Comparison of ENCODE assay signal across 27 mouse cellular contexts in the genomic region with DNA sequence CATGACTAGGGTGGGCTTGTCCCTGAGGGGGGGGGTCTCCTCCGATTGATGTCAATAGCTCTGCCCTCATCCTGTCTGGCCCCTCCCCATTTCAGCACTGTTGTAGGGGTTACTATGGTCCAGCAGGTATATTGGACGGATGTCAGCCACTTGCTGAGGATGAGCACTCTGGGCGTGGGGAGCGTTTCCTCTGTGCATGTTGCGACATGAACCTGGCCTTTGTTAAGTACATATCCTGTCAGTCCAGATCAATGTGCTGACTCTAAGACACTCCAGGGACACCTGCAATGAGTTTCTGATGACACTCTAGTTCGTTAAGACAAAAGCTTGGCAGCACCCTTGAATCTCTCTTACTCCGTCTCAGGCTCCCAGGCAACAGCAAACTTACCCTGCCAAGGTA. TPM values are rescaled to one million over a fixed set of nuclear protein-coding genes. Genes with fewer than 3 reads are reported as not detected.
DNase-seq lines count a peak whose midpoint lies in the region; ATAC-seq and TF ChIP-seq lines count a peak whose summit lies in the region.
"Had no signal": no experiment of that assay in that cellular context is flagged by ENCODE, and none has a peak within 500 bp of the region (broad histone marks: within the 10 kb centered on the region; RNA-seq: fewer than 3 reads in every experiment).

No protein-coding gene starts in this region.

- 81% methylated on average over 7 of the region's 7 CpGs for WGBS in heart, embryonic 16.5 days
- 89% methylated on average over 7 of the region's 7 CpGs for WGBS in midbrain, embryonic 16.5 days
- 92% methylated on average over 7 of the region's 7 CpGs for WGBS in midbrain, postnatal 0 days

- H3K27me3 ChIP-seq in heart, embryonic 16.5 days (ENCODE audit: control insufficient read depth, insufficient read depth, low read length) = no peaks in the 10 kb centered on the region
- H3K27me3 ChIP-seq in midbrain, embryonic 16.5 days (ENCODE audit: control insufficient read depth, insufficient read depth, low read depth, low read length) = no peaks in the 10 kb centered on the region
- no peaks in the 10 kb centered on the region for H3K27me3 ChIP-seq in midbrain, postnatal 0 days (ENCODE audit: insufficient read depth, low read length)
- H3K27me3 ChIP-seq: forebrain, embryonic 15.5 days; lung, embryonic 15.5 days; neural tube, embryonic 12.5 days had no signal

- no peak overlapping the region for H3K4me2 ChIP-seq in heart, embryonic 16.5 days (ENCODE audit: low read depth, low read length)
- no peak overlapping the region for H3K4me2 ChIP-seq in midbrain, embryonic 16.5 days (ENCODE audit: low read length)
- no peak overlapping the region for H3K4me2 ChIP-seq in midbrain, postnatal 0 days (ENCODE audit: low read depth, low read length, poor library complexity, severe bottlenecking)
- H3K4me2 ChIP-seq: forebrain, embryonic 15.5 days; heart, embryonic 11.5 days; hindbrain, embryonic 14.5 days; lung, embryonic 15.5 days; midbrain, embryonic 11.5 days; neural tube, embryonic 12.5 days had no signal

- no peak overlapping the region for H3K9ac ChIP-seq in heart, embryonic 16.5 days (ENCODE audit: low read length)
- no peak overlapping the region for H3K9ac ChIP-seq in midbrain, embryonic 16.5 days (ENCODE audit: low read depth, low read length)
- no peak overlapping the region for H3K9ac ChIP-seq in midbrain, postnatal 0 days (replicated peaks; ENCODE audit: low read length, poor library complexity, severe bottlenecking)
- H3K9ac ChIP-seq: forebrain, embryonic 15.5 days; hindbrain, embryonic 14.5 days; lung, embryonic 15.5 days; neural tube, embryonic 12.5 days had no signal

- H3K36me3 ChIP-seq in heart, embryonic 16.5 days (ENCODE audit: control insufficient read depth, insufficient read depth) = no peaks in the 10 kb centered on the region
- no peaks in the 10 kb centered on the region for H3K36me3 ChIP-seq in midbrain, embryonic 16.5 days (ENCODE audit: control insufficient read depth, insufficient read depth, low read length)
- no peaks in the 10 kb centered on the region for H3K36me3 ChIP-seq in midbrain, postnatal 0 days (ENCODE audit: insufficient read depth, low read length)
- H3K36me3 ChIP-seq: forebrain, embryonic 15.5 days; G1E; lung, embryonic 15.5 days; neural tube, embryonic 12.5 days had no signal

- H3K4me1 ChIP-seq in heart, embryonic 16.5 days (ENCODE audit: control insufficient read depth, insufficient read depth, low read length) = peaks cover 9% of the 10 kb centered on the region
- peaks cover 4% of the 10 kb centered on the region; the same call in 1 of the 2 replicates for H3K4me1 ChIP-seq in midbrain, embryonic 16.5 days (ENCODE audit: control insufficient read depth, insufficient read depth, low read length)
- H3K4me1 ChIP-seq in midbrain, postnatal 0 days (ENCODE audit: insufficient read depth, low read length) = no peaks in the 10 kb centered on the region
- H3K4me1 ChIP-seq: forebrain, embryonic 15.5 days; neural tube, embryonic 12.5 days had no signal

- H3K4me3 ChIP-seq in heart, embryonic 16.5 days (ENCODE audit: low read length) = no peak overlapping the region
- no peak overlapping the region for H3K4me3 ChIP-seq in midbrain, embryonic 16.5 days (ENCODE audit: low read depth, low read length)
- H3K4me3 ChIP-seq in midbrain, postnatal 0 days (ENCODE audit: low read depth, low read length) = no peak overlapping the region
- H3K4me3 ChIP-seq: forebrain, embryonic 15.5 days; lung, embryonic 15.5 days; neural tube, embryonic 12.5 days had no signal

- H3K27ac ChIP-seq in heart, embryonic 16.5 days (ENCODE audit: low read length) = no peak overlapping the region
- H3K27ac ChIP-seq in midbrain, embryonic 16.5 days (ENCODE audit: low read length) = no peak overlapping the region
- H3K27ac ChIP-seq in midbrain, postnatal 0 days (ENCODE audit: low read depth, low read length) = no peak overlapping the region
- H3K27ac ChIP-seq: forebrain, embryonic 15.5 days; hindbrain, embryonic 14.5 days; neural tube, embryonic 12.5 days had no signal

- intact Hi-C loops in heart, postnatal 10 days (cut with DNase I) = no loop called here
- intact Hi-C loops in left cerebral cortex, postnatal 25 days (cut with DNase I) = no loop called here

- no peak for DNase-seq in heart, postnatal 10 days
- no peak for DNase-seq in midbrain, postnatal 0 days (ENCODE audit: low spot score)
- no peak for DNase-seq in kidney, adult 9 months
- DNase-seq in left cerebral cortex, postnatal 25 days (ENCODE audit: low spot score in 2 of 2) = no peak
- DNase-seq: adrenal gland, postnatal 25 days; cerebellum, adult 11-12 months; cerebellum, postnatal 36 days; gastrocnemius, postnatal 25 days; kidney, adult 11 months; kidney, postnatal 10 days; left cerebral cortex, postnatal 4 days; lung, postnatal 4 days; right cerebral cortex, postnatal 14 days; spleen, adult 18-20 months; thymus, adult 18-20 months had no signal

- no peak for TF ChIP-seq CTCF in midbrain, postnatal 0 days (IDR thresholded peaks at IDR 0.05)

- no peaks in the 10 kb centered on the region for H3K9me3 ChIP-seq in heart, embryonic 16.5 days (replicated peaks; ENCODE audit: control insufficient read depth, low read length)
- no peaks in the 10 kb centered on the region for H3K9me3 ChIP-seq in midbrain, embryonic 16.5 days (replicated peaks; ENCODE audit: control insufficient read depth, low read length, poor library complexity, severe bottlenecking)
- H3K9me3 ChIP-seq in midbrain, postnatal 0 days (ENCODE audit: low read length) = no peaks in the 10 kb centered on the region
- H3K9me3 ChIP-seq: forebrain, embryonic 15.5 days; G1E; lung, embryonic 15.5 days; neural tube, embryonic 12.5 days had no signal

- ATAC-seq in heart, embryonic 16.5 days (replicated peaks; ENCODE audit: extremely low read depth, insufficient read depth, low FRiP score) = peak; percentile 32; the same call in 1 of the 2 replicates
- ATAC-seq in midbrain, embryonic 16.5 days = 0 out of 2 replicates have a peak, but pooled peaks have one; percentile 42
- no peak for ATAC-seq in midbrain, postnatal 0 days (ENCODE audit: low FRiP score)
- ATAC-seq in inflammation-experienced regulatory T-cells, adult 6 months = peak; percentile 48
- peak; percentile 46; the same call in 1 of the 2 replicates for ATAC-seq in megakaryocyte progenitor cell, adult 5-6 weeks (replicated peaks; ENCODE audit: poor library complexity)
- ATAC-seq: forebrain, embryonic 15.5 days had no signal

RNA-seq across cellular contexts. Expression of a gene that starts 8.6 kb away (rescaled TPM):
- polyA plus RNA-seq in heart, embryonic 16.5 days (2015; fragmentation: Nextera tagmentation; extraction: Ambion mirVana) = 3.1 and 4.0 TPM in 2 replicates
- under 1 TPM in 1 of 2 experiments, not detected in 1; 0.38 TPM for total RNA-seq in heart, postnatal 10 days (2021)
- 16.1 and 16.2 TPM in 2 replicates for polyA plus RNA-seq in midbrain, embryonic 16.5 days (2015; fragmentation: Nextera tagmentation; extraction: Ambion mirVana)
- total RNA-seq in midbrain, postnatal 0 days (2014; rRNA removed) = 13.3 and 15.7 TPM in 2 replicates
- polyA plus RNA-seq in midbrain, postnatal 0 days (2015; fragmentation: Nextera tagmentation; extraction: Ambion mirVana) = 17.5 and 17.8 TPM in 2 replicates
- 1 to 10 TPM; 1.0 to 2.0 (median 1.6) TPM for polyA plus RNA-seq in inflammation-experienced regulatory T-cells, adult 6 months (2017; shearing (Covaris generic))
- 0.39 and 0.52 TPM in 2 replicates for total RNA-seq in megakaryocyte progenitor cell, adult 5-6 weeks (2015)
- 20.9 and 25.2 TPM in 2 replicates for total RNA-seq in megakaryocyte progenitor cell, adult 5-6 weeks (2017)
- 1 to 10 TPM; 3.3 to 3.4 TPM for total RNA-seq in left cerebral cortex, postnatal 25 days (2021)
- total RNA-seq: heart, postnatal 25 days had no signal
